Mouse (Mus musculus) heart, embryonic 14.5 days (tissue): Measurements from ENCODE around the gene Ttc7b. TPM values are rescaled to one million over a fixed set of nuclear protein-coding genes. Genes with fewer than 3 reads are reported as not detected.
A peak's percentile ranks its signal among the peaks of the same experiment; 100 is the strongest.

ENCODE experiments used
- ATAC-seq: fragments of 200-750 bp; cut with Nextera tagmentation; 2 replicates; pipeline ENCODE4 v1.8.0; 2017; ENCODE audit warnings: low read depth, moderate TSS enrichment; ENCODE audit not compliant: insufficient number of reproducible peaks, insufficient read depth, low FRiP score
- H3K27ac ChIP-seq, 2 experiments: fragments of 200-500 bp in 1 of 2; fragments of 300-500 bp in 1 of 2; sonication (generic) in 1 of 2; replicated peaks in 1 of 2; 2 replicates each; pipeline ENCODE4 v1.5.1; 2012 to 2014; ENCODE audit warnings: low read depth in 2 of 2, low read length in 2 of 2, control low read depth in 1 of 2, mild to moderate bottlenecking in 1 of 2, mixed read lengths in 1 of 2; ENCODE audit not compliant: control insufficient read depth in 1 of 2, insufficient read depth in 1 of 2
- H3K27me3 ChIP-seq: fragments of 300-500 bp; sonication (generic); 2 replicates; pipeline ENCODE4 v1.6.1; 2014; ENCODE audit warnings: mild to moderate bottlenecking, low read length, control low read depth; ENCODE audit not compliant: control insufficient read depth, insufficient read depth
- H3K36me3 ChIP-seq: fragments of 300-500 bp; sonication (generic); 2 replicates; pipeline ENCODE4 v1.6.1; 2014; ENCODE audit warnings: mild to moderate bottlenecking, control low read depth, low read length, mixed read lengths; ENCODE audit not compliant: control insufficient read depth, insufficient read depth
- H3K4me1 ChIP-seq, 2 experiments: fragments of 200-500 bp in 1 of 2; fragments of 300-500 bp in 1 of 2; sonication (generic) in 1 of 2; 2 replicates each; pipeline ENCODE4 v1.6.1; 2012 to 2014; ENCODE audit warnings: low read length in 2 of 2, control low read depth in 1 of 2, mixed read lengths in 1 of 2; ENCODE audit not compliant: control insufficient read depth in 2 of 2, insufficient read depth in 2 of 2
- H3K4me2 ChIP-seq: fragments of 300-500 bp; sonication (generic); 2 replicates; pipeline ENCODE4 v1.6.1; 2014; ENCODE audit warnings: mild to moderate bottlenecking, low read length
- H3K4me3 ChIP-seq, 2 experiments: fragments of 200-500 bp in 1 of 2; fragments of 300-500 bp in 1 of 2; sonication (generic) in 1 of 2; 2 replicates each; pipeline ENCODE4 v1.5.1; 2012 to 2014; ENCODE audit warnings: low read length in 2 of 2, mild to moderate bottlenecking in 2 of 2, control low read depth in 1 of 2, low read depth in 1 of 2, moderate library complexity in 1 of 2; ENCODE audit not compliant: control insufficient read depth in 1 of 2, insufficient read depth in 1 of 2
- H3K9ac ChIP-seq: fragments of 300-500 bp; sonication (generic); 2 replicates; pipeline ENCODE4 v1.6.1; 2014; ENCODE audit warnings: mild to moderate bottlenecking, low read length
- H3K9me3 ChIP-seq: fragments of 300-500 bp; sonication (generic); 2 replicates; pipeline ENCODE4 v1.6.1; 2016; ENCODE audit warnings: low read length, control low read depth; ENCODE audit not compliant: control insufficient read depth
- WGBS: fragments of 180-500 bp; shearing (Covaris S2); extraction: QIAGEN DNeasy Blood & Tissue Kit; methylation state at CpG from one replicate; pipeline ENCODE4 v1.1.7; 2014; 5-methylcytosine and 5-hydroxymethylcytosine counted together
- polyA plus RNA-seq: library from polyadenylated mRNA; unstranded; fragments of >200 nt; fragmentation: Nextera tagmentation; extraction: Ambion mirVana; gene quantifications from 2 replicates; pipeline ENCODE4 v1.2.1, GENCODE M21; 2014

The Ttc7b gene
- polyA plus RNA-seq, 1 experiment from 2014 or later: 16.5 TPM

DNA sequence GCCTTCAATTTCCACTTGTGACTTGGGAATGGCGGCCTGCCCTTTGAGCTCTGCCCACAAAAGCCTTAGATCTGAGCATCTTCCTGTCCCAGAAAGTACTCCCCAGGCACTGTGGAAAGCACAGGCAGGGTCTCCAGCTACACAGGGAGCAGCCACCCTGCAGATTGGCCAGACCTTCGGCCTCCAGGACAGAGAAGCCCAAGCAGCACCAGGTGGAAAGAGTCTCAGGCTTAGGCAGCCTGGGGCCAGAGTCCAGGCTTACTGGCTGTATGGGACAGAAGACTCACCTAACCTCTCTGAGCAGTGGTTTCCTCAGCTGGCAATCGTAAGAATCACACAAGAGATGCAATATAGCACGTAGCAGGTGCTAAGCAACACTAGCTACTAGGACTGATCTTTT lies 17.0 kb downstream of the Ttc7b start:
- H3K9ac ChIP-seq: no peak overlapping the region
- no peak for ATAC-seq
- WGBS: 75% methylated on average over 4 of the region's 4 CpGs
- H3K27me3 ChIP-seq: no peaks in the 10 kb centered on the region
- H3K9me3 ChIP-seq: no peaks in the 10 kb centered on the region
- H3K4me1 ChIP-seq: peaks cover 8 to 15% of the 10 kb centered on the region in 2 experiments
- H3K36me3 ChIP-seq: peaks cover 14% of the 10 kb centered on the region
- no peak overlapping the region for H3K4me3 ChIP-seq
- H3K27ac ChIP-seq: no peak overlapping the region
- no peak overlapping the region for H3K4me2 ChIP-seq

DNA sequence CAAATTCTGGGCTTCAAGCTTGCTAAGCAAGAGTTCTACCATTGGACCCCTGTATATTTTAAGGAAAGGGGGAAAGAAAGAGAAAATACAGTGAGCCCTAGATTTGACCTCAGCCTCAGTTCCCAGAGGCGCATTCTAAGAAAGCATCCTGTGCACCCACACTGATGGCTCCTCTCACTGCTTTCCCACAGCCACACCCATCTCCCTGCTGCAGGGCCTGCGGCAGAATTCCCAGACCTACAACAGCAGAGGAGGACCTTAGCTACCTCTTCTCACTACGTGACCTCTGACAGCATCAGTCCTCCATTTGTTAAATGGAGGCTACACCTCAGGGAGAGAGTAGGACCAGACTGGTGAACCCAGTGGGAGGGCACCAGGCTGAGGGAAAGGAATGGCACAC lies 18.1 kb downstream of the Ttc7b start:
- peaks cover 25% of the 10 kb centered on the region for H3K36me3 ChIP-seq
- no peak overlapping the region for H3K4me3 ChIP-seq
- no peak for ATAC-seq
- H3K4me2 ChIP-seq: no peak overlapping the region
- no peaks in the 10 kb centered on the region for H3K27me3 ChIP-seq
- no peaks in the 10 kb centered on the region for H3K9me3 ChIP-seq
- WGBS: 85% methylated on average over 3 of the region's 3 CpGs
- no peak overlapping the region for H3K27ac ChIP-seq
- no peak overlapping the region for H3K9ac ChIP-seq
- H3K4me1 ChIP-seq: peaks cover 8 to 15% of the 10 kb centered on the region in 2 experiments

DNA sequence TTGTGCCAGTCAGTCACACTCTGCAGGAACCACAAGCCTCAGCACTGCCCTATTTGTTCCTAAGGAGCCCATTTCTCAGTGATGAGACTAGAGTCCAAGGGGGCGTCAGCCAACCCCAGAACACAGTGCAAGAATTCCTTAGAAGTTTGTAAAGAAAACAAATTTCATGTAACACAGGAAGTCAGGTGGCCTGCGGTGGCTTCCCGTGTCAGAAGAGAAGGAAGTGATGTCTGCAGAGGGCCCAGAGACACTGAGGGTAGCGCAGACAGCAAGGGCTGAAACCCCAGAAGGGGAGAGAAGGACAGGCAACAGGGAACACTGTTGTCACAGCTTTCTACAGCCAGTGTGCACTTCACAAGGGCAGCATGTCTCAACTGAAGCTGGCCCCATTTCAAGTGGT lies 19.4 kb downstream of the Ttc7b start:
- no peak overlapping the region for H3K4me3 ChIP-seq
- WGBS: 52% methylated on average over 4 of the region's 4 CpGs
- no peak for ATAC-seq
- H3K27me3 ChIP-seq: no peaks in the 10 kb centered on the region
- H3K4me1 ChIP-seq: peaks cover 8 to 15% of the 10 kb centered on the region in 2 experiments
- no peak overlapping the region for H3K4me2 ChIP-seq
- 0 out of 4 replicates have a peak overlapping the region, but pooled peaks of 1 of the 2 experiments have one; percentile 6 for H3K27ac ChIP-seq
- peaks cover 38% of the 10 kb centered on the region for H3K36me3 ChIP-seq
- H3K9me3 ChIP-seq: no peaks in the 10 kb centered on the region
- H3K9ac ChIP-seq: no peak overlapping the region

DNA sequence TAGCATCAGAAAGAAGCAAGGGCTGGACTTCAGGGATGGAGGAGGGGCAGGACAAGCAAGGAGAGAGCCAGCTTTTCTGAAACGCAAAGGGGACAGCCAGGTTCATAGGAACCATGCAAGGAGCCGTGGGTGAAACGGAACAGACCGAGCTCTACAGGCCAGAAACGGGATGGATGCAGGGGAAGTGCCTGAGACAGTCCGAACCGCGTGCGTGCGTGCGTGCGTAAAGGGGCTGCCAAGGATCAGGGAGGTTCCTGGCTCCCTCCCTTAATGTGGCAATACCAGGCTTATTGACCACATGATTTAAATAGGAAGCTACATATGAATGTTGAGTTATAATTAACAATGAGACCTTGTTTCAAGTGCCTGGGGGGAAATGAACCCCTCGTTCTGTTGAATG lies 21.2 kb downstream of the Ttc7b start:
- WGBS: 94% methylated on average over 13 of the region's 13 CpGs

DNA sequence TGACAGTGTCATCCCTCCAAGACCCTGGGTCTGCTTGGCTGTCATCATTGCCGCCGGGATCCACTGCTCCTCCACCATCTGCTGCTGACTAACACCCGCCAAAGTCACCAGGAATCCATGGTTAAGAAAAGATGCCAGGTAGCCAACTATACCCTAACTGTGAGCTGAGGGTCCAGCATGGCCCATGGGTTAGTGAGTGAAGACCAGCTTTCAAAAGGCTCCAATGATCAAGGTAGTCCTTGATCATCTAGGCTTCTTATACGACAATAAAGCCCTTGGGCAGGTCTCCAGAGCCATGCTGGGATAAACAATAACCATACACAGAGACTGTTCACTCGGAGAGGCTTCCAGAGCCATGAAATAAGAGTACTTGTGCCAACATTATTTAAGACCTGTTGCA lies 22.6 kb downstream of the Ttc7b start:
- no peak for ATAC-seq
- no peak overlapping the region for H3K4me2 ChIP-seq
- H3K4me1 ChIP-seq: peaks cover 5 to 6% of the 10 kb centered on the region in 2 experiments
- no peaks in the 10 kb centered on the region for H3K27me3 ChIP-seq
- no peak overlapping the region for H3K27ac ChIP-seq
- H3K9ac ChIP-seq: no peak overlapping the region
- H3K9me3 ChIP-seq: no peaks in the 10 kb centered on the region
- WGBS: 87% methylated on average over 5 of the region's 5 CpGs
- peaks cover 65% of the 10 kb centered on the region for H3K36me3 ChIP-seq
- H3K4me3 ChIP-seq: no peak overlapping the region

More for the DNA sequence above, 21.2 kb downstream of the Ttc7b start:
- Histone ChIP-seq H3K4me2 (no peak overlapping the region), H3K27ac (no peak overlapping the region), H3K4me1 (peaks cover 8 to 13% of the 10 kb centered on the region in 2 experiments), H3K9me3 (no peaks in the 10 kb centered on the region), H3K27me3 (no peaks in the 10 kb centered on the region), H3K4me3 (no peak overlapping the region), H3K9ac (no peak overlapping the region), H3K36me3 (peaks cover 53% of the 10 kb centered on the region)
- ATAC-seq: no peak

DNA sequence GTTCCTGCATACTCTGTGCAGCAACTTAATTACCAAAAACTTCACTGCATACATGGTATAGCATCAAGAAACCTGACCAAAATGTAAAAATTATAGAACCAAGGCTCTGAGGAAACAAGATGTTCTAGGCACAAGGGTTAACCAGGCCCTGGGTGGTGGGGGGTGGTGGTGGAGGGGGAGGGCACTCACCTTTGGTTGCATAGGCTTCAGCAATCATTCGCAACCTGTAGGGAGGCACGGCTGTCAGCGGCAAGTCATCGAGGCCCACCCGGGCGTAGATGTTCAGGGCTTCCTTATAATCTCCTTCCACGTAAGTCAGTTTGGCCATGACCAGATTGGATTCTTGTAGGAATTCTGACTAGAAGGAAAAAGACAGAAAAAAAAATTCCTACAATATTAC lies 25.5 kb downstream of the Ttc7b start:
- Histone ChIP-seq H3K27me3 (no peaks in the 10 kb centered on the region), H3K4me2 (no peak overlapping the region), H3K4me3 (no peak overlapping the region), H3K27ac (no peak overlapping the region), H3K9me3 (no peaks in the 10 kb centered on the region), H3K4me1 (no peaks in the 10 kb centered on the region), H3K36me3 (peaks cover 77% of the 10 kb centered on the region), H3K9ac (no peak overlapping the region)
- no peak for ATAC-seq
- 98% methylated on average over 7 of the region's 7 CpGs for whole genome bisulfite sequencing

DNA sequence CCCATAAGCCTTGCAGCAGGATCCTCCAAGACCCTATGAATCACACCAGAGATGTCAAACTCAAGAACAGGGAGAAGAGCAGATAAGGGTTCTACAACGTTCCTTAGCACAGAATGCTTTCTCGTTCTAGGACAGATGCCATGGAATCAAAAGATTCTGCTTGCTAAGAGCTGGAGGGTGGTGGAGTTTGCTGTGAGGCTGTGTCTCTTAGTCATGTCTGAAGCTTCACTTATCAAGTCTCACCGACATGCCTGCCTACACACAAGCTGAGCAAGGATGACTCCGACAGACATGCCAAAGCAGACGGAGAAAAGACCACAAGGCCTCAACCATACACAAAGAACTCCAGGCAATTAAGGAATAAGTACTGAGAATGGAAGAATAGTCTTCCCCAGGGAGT lies 27.4 kb downstream of the Ttc7b start:
- no peaks in the 10 kb centered on the region for H3K9me3 ChIP-seq
- H3K4me1 ChIP-seq: no peaks in the 10 kb centered on the region
- H3K27ac ChIP-seq: no peak overlapping the region
- 77% methylated on average over 5 of the region's 5 CpGs for WGBS
- no peak overlapping the region for H3K4me2 ChIP-seq
- ATAC-seq: no peak
- H3K27me3 ChIP-seq: no peaks in the 10 kb centered on the region
- H3K9ac ChIP-seq: no peak overlapping the region
- peaks cover 68% of the 10 kb centered on the region for H3K36me3 ChIP-seq
- H3K4me3 ChIP-seq: no peak overlapping the region

DNA sequence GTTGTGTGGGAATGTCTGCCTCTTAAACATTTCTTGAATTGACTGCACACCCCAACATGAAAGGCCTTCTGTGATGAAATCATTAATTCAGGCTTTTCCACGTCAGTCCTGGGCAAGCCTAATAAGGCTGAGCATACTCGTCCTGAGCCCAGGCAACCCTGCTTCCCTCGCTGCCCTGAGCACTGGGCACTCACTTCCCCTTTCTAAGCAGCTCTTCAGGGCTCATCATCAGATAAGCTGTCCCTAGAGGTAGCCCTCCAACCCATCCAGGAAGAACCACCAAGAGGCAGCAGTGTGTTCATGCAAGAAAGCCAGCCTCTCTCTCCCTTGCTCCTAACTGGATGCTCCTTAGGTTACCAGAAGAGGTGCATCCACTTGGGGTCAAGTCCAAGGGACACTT lies 27.9 kb downstream of the Ttc7b start:
- no peak overlapping the region for H3K4me3 ChIP-seq
- H3K9me3 ChIP-seq: no peaks in the 10 kb centered on the region
- H3K4me1 ChIP-seq: no peaks in the 10 kb centered on the region
- H3K36me3 ChIP-seq: peaks cover 64% of the 10 kb centered on the region
- no peak overlapping the region for H3K9ac ChIP-seq
- H3K4me2 ChIP-seq: no peak overlapping the region
- WGBS: 86% methylated on average over 3 of the region's 3 CpGs
- H3K27ac ChIP-seq: no peak overlapping the region
- H3K27me3 ChIP-seq: no peaks in the 10 kb centered on the region
- ATAC-seq: no peak
